Mouse (Mus musculus): ENCODE results near the gene Sycp1. TPM values are rescaled to one million over a fixed set of nuclear protein-coding genes. Genes with fewer than 3 reads are reported as not detected.

Gene Sycp1
- polyA plus RNA-seq, 1 experiment from 2014 or later = not detected

DNA sequence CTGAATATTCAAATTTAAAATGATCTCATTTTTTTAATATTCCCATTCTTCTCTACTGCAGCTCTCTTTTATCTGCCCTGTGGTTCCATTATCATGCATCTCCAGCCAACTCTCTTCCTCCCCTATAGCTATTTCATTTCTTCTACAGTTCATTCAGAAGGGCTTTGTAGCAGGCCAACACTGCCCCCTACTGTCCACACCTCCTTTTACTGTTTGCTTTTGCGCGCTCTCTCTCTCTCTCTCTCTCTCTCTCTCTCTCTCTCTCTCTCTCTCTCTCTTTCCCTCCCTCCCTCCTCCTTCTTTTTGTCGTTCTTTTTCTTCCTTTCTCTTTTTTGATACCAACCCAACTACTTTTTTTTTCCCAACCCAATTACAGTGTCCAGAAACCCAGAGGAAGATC is 132.0 kb downstream of the Sycp1 start:
- Histone ChIP-seq H3K4me2 (ENCODE audit: low read length) (no peak overlapping the region), H3K9ac (ENCODE audit: low read length) (no peak overlapping the region), H3K4me1 (ENCODE audit: control insufficient read depth, insufficient read depth, low read length) (no peaks in the 10 kb centered on the region), H3K36me3 (ENCODE audit: control insufficient read depth, insufficient read depth, low read length) (no peaks in the 10 kb centered on the region), H3K27me3 (replicated peaks; ENCODE audit: control insufficient read depth, insufficient read depth, low read length) (no peaks in the 10 kb centered on the region), H3K27ac (ENCODE audit: low read depth, low read length) (no peak overlapping the region), H3K4me3 (ENCODE audit: low read depth, low read length) (no peak overlapping the region), H3K9me3 (replicated peaks; ENCODE audit: control insufficient read depth, low read length) (no peaks in the 10 kb centered on the region)
- DNase-seq (ENCODE audit: low spot score) (peak; percentile 86), ATAC-seq (no peak; the same call in 1 of the 2 replicates)
- 4% methylated on average over 3 of the region's 3 CpGs for whole genome bisulfite sequencing

DNA sequence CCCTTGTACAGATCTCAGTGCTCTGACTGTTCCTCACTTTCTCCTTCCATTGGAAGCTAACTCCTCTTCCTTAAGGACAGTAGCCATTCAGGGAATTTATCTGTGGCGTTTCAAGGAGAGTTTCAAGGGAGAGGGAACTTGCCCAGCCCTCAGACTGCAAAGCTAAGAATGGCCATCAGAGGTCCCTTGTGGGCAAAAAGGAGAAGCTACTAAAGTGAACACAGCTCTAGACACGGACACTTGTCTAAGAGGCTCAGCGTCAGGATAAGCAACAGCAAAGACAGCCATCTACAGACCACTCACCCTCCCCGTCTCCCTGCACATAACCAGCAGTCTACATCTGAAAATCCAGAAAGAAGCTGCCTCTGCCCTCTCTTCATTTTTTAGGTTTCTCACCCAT is 148.5 kb downstream of the Sycp1 start:
- ATAC-seq (no peak), DNase-seq (ENCODE audit: low spot score) (no peak)
- Histone ChIP-seq H3K27me3 (replicated peaks; ENCODE audit: control insufficient read depth, insufficient read depth, low read length) (no peaks in the 10 kb centered on the region), H3K9me3 (replicated peaks; ENCODE audit: control insufficient read depth, low read length) (no peaks in the 10 kb centered on the region), H3K4me2 (ENCODE audit: low read length) (no peak overlapping the region), H3K36me3 (ENCODE audit: control insufficient read depth, insufficient read depth, low read length) (no peaks in the 10 kb centered on the region), H3K27ac (ENCODE audit: low read depth, low read length) (no peak overlapping the region), H3K4me3 (ENCODE audit: low read depth, low read length) (no peak overlapping the region), H3K4me1 (ENCODE audit: control insufficient read depth, insufficient read depth, low read length) (no peaks in the 10 kb centered on the region), H3K9ac (ENCODE audit: low read length) (no peak overlapping the region)
- 47% methylated on average over 4 of the region's 4 CpGs for WGBS

DNA sequence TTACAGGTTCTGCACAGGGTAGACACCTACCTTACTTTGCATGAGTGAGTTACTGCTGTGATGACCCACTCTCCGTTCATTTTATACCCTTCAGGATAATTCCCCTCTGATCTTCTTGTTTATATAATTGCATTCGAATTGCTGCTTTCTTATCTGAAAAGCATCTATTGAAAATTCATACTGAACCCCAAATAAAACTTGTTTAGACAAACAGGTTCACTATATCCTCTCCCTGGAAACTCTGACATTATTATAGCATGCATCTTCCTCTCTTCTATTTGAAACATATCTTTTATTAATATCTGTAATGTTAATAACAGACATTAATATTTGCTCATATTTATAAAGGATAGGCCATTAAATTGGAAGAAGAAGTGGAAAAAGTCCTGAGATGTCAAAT is 153.3 kb downstream of the Sycp1 start, which contains the start of gene Tshb:
Gene Tshb, minus strand, starts transcription at position 101 of the 400 bp plus-strand sequence.
- no peaks in the 10 kb centered on the region for H3K9me3 ChIP-seq (replicated peaks; ENCODE audit: control insufficient read depth, low read length)
- 72% methylated on average over 2 of the region's 2 CpGs for WGBS
- ATAC-seq (no peak), DNase-seq (ENCODE audit: low spot score) (no peak)
- no peak within 1 kb of the TSS for H3K9ac ChIP-seq (ENCODE audit: low read length)
- no peaks in the 10 kb centered on the region for H3K27me3 ChIP-seq (replicated peaks; ENCODE audit: control insufficient read depth, insufficient read depth, low read length)
- H3K4me1 ChIP-seq (ENCODE audit: control insufficient read depth, insufficient read depth, low read length) = no peaks in the 10 kb centered on the region
- H3K4me2 ChIP-seq (ENCODE audit: low read length) = no peak within 1 kb of the TSS
- H3K4me3 ChIP-seq (ENCODE audit: low read depth, low read length) = no peak within 1 kb of the TSS
- H3K27ac ChIP-seq (ENCODE audit: low read depth, low read length) = no peak within 1 kb of the TSS
- H3K36me3 ChIP-seq (ENCODE audit: control insufficient read depth, insufficient read depth, low read length) = no peaks in the 10 kb centered on the region

DNA sequence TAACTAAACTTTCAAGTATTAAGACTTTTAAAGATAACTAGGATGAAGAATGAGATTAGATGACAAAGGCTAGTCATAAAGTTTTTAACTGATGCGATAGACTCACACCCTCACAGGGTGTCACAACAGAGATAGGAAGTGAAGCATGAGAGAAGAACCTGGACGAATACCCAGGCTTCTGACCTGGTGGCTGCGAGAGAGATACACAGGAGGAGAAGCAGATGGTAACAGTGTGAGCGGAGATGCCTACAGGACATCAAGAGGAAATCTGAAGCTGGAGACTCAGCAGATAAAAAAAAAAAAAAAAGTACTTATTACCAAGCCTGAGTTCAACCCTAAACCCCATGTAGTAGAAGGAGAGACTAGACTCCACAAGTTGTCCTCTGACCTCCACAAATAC is 162.9 kb downstream of the Sycp1 start:
- DNase-seq (ENCODE audit: low spot score) (no peak), ATAC-seq (no peak)
- Histone ChIP-seq H3K4me2 (ENCODE audit: low read length) (no peak overlapping the region), H3K4me3 (ENCODE audit: low read depth, low read length) (no peak overlapping the region), H3K27me3 (replicated peaks; ENCODE audit: control insufficient read depth, insufficient read depth, low read length) (no peaks in the 10 kb centered on the region), H3K4me1 (ENCODE audit: control insufficient read depth, insufficient read depth, low read length) (no peaks in the 10 kb centered on the region), H3K9ac (ENCODE audit: low read length) (no peak overlapping the region), H3K36me3 (ENCODE audit: control insufficient read depth, insufficient read depth, low read length) (no peaks in the 10 kb centered on the region), H3K27ac (ENCODE audit: low read depth, low read length) (no peak overlapping the region), H3K9me3 (replicated peaks; ENCODE audit: control insufficient read depth, low read length) (no peaks in the 10 kb centered on the region)
- 88% methylated on average over 4 of the region's 4 CpGs for WGBS

Other genes starting within 250 kb of the Sycp1 start
- 8.8 and 8.9 TPM in 2 replicates for gene Tspan2, start 201.6 kb downstream of the Sycp1 start, polyA plus RNA-seq (2014; fragmentation: Nextera tagmentation; extraction: Ambion mirVana)
- gene Tshb, start 153.4 kb downstream of the Sycp1 start, polyA plus RNA-seq (2014; fragmentation: Nextera tagmentation; extraction: Ambion mirVana) = 0.23 TPM in 1 of 2 replicates, not detected in the other
- 0.09 TPM in 1 of 2 replicates, not detected in the other for gene Nr1h5, start 28.0 kb upstream of the Sycp1 start, polyA plus RNA-seq (2014; fragmentation: Nextera tagmentation; extraction: Ambion mirVana)
- gene Sike1, start 59.6 kb upstream of the Sycp1 start, polyA plus RNA-seq (2014; fragmentation: Nextera tagmentation; extraction: Ambion mirVana) = 50.6 and 67.8 TPM in 2 replicates
- gene Csde1, start 84.3 kb upstream of the Sycp1 start, polyA plus RNA-seq (2014; fragmentation: Nextera tagmentation; extraction: Ambion mirVana) = 525 and 610 TPM in 2 replicates
- gene Nras, start 122.2 kb upstream of the Sycp1 start, polyA plus RNA-seq (2014; fragmentation: Nextera tagmentation; extraction: Ambion mirVana) = 108 and 120 TPM in 2 replicates
- not detected in 2 replicates for gene Ampd1, start 137.9 kb upstream of the Sycp1 start, polyA plus RNA-seq (2014; fragmentation: Nextera tagmentation; extraction: Ambion mirVana)
- 0.66 and 0.88 TPM in 2 replicates for gene Dennd2c, start 166.5 kb upstream of the Sycp1 start, polyA plus RNA-seq (2014; fragmentation: Nextera tagmentation; extraction: Ambion mirVana)
- 196 and 221 TPM in 2 replicates for gene Bcas2, start 235.6 kb upstream of the Sycp1 start, polyA plus RNA-seq (2014; fragmentation: Nextera tagmentation; extraction: Ambion mirVana)

All from forebrain, embryonic 14.5 days (tissue).